Mouse (Mus musculus): ENCODE results near the gene Gm36210.

DNA sequence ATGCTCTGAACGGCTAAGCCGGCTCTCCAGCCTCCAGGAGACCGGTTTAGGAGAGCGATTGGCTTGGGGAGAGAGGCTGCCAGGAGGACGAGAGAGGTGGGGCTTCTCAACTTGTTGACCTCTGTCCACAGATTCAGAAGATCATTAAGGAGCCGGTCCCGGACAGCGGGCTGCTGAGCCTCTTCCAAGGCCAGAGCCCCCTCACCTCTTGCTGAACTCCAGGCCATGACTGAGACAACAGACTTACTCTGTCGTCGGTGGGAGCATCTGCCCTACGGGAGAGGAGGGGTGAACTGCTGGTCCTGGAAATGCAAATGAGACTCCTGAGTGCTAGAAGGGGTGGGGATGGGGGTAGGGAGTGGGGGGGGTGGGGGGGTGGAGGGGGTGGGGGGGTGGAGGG lies 11.1 kb downstream of the Gm36210 start:
- TF ChIP-seq CTCF (IDR thresholded peaks at IDR 0.05; ENCODE audit: low read depth, low read length) (no peak), POLR2A (IDR thresholded peaks at IDR 0.05; ENCODE audit: borderline replicate concordance, low read depth, low read length) (no peak)

All from bone marrow macrophage, adult 2 months (primary cell).